Comparison of ENCODE assay signal across 8 mouse cellular contexts in genomic region chr17:28048425-28048824, GRCm38 (mm10). TPM values are rescaled to one million over a fixed set of nuclear protein-coding genes. Genes with fewer than 3 reads are reported as not detected.
DNase-seq lines count a peak whose midpoint lies in the region; ATAC-seq and TF ChIP-seq lines count a peak whose summit lies in the region.

No protein-coding gene starts in this region.

- no peak for DNase-seq in lung, adult 2 months
- DNase-seq in lung, adult 18-20 months = no peak
- DNase-seq in brain, adult 2 months (ENCODE audit: low read depth, low spot score) = peak; percentile 87
- peak; percentile 35 for DNase-seq in lung, postnatal 36 days
- DNase-seq in thymus, postnatal 10 days (ENCODE audit: low spot score in 2 of 2) = peak; percentile 10 to 48
- no peak for DNase-seq in gastrocnemius, postnatal 10 days
- DNase-seq in right cerebral cortex, postnatal 25 days = no peak

- WGBS in lung, adult 2 months = 33% methylated on average over 4 of the region's 4 CpGs

- H3K4me3 ChIP-seq in lung, adult 2 months (replicated peaks; ENCODE audit: extremely low read depth, low read depth, low read length) = no peak overlapping the region

- ATAC-seq in hematopoietic stem cell, adult 5-6 weeks (replicated peaks in 1 of 2; ENCODE audit: insufficient read depth in 1 of 2, low FRiP score in 2 of 2, low TSS enrichment in 1 of 2, low read depth in 1 of 2, poor library complexity in 2 of 2, severe bottlenecking in 2 of 2) = peak; percentile 64 to 66; a peak in 3 of 4 replicates

- H3K4me1 ChIP-seq in lung, adult 2 months (ENCODE audit: control insufficient read depth, insufficient read depth, low read length) = 0 out of 2 replicates have a peak, but pooled peaks cover 2% of the 10 kb centered on the region

- peak; percentile 85 for TF ChIP-seq CTCF in lung, adult 2 months (IDR thresholded peaks at IDR 0.05; ENCODE audit: insufficient read depth, low read length)

- TF ChIP-seq POLR2A in lung, adult 2 months (IDR thresholded peaks at IDR 0.05; ENCODE audit: borderline replicate concordance, extremely low read depth, low read depth, low read length) = no peak

RNA-seq across cellular contexts. Expression of gene Tcp11, which starts 32.0 kb away (rescaled TPM):
- 13.4 and 16.9 TPM in 2 replicates for polyA plus RNA-seq in lung, adult 2 months (2012; rRNA removed)
- total RNA-seq in hematopoietic stem cell, adult 5-6 weeks (2017) = 2.3 and 3.6 TPM in 2 replicates
- not detected for total RNA-seq in gastrocnemius, postnatal 10 days (2021)

Comparison
In these comparisons a context has a peak if more than half of its experiments do, and no peak if none do; other contexts are left out.
1. DNase-seq: peak in brain, adult 2 months (single experiment), lung, postnatal 36 days (single experiment) and thymus, postnatal 10 days (2 of 2); none in lung, adult 2 months (single experiment), lung, adult 18-20 months (0 of 2), gastrocnemius, postnatal 10 days (single experiment) and right cerebral cortex, postnatal 25 days (single experiment).